Mouse (Mus musculus) activated CD4-positive, CD25-positive, alpha-beta regulatory T cell, adult 9 weeks (primary cell): ENCODE measurements around the gene Vmn1r22. TPM values are rescaled to one million over a fixed set of nuclear protein-coding genes. Genes with fewer than 3 reads are reported as not detected.

Experiments used
- polyA plus RNA-seq: library from polyadenylated mRNA; unstranded; fragments of 100-300 nt; shearing (Covaris generic); gene quantifications from one replicate; pipeline ENCODE4 v1.2.1, GENCODE M21; 2017

Gene Vmn1r22
- polyA plus RNA-seq = not detected

DNA sequence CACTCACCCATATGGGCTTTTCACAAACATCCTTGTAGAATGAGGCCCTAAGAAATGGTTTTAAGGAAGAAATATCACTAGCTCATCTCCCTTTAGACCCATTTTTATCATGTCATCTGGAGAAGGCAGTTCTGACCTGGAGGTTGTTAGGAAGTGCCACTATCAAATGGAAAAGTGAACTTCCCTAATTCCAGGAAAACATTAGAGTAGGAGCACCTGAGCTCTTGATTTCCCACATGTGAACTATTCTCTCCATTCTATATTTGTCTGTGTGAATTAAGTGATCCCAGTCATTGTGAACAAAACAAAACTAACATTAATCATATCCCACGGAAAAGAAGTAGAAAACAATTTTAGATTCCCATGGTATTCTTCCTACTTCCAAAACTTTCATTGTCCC, at the start of gene Vmn1r22:
Gene Vmn1r22, minus strand, starts transcription at position 101 of the 400 bp plus-strand sequence.

GRCm38 (mm10) chr6:57926738-57927137, 18.9 kb upstream of the Vmn1r22 start, which contains the start of gene Vmn1r23:
Gene Vmn1r23 (minus strand): TSS chr6:57926838.

DNA sequence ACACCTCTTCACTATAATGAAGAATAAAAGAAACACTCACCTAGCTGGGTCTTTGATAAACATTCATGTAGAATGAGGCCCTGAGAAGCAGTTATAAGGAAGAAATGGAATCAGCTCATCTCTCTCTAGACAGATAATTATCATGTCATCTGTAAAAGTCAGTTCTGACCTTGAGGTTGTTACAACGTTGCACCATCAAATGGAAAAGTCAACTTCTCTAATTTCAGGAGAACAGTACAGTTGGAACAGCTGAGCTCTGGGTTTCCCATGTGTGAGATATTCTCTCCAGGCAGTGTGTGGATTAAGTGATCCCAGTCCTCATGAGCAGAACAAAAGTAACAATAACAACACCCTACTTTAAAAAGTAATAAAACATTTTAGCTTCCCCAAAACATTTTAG, 57.5 kb downstream of the Vmn1r22 start, which contains the start of gene Vmn1r21:
Gene Vmn1r21, minus strand, starts transcription at position 58 of the 400 bp plus-strand sequence.

Other genes with a start within 250 kb of the Vmn1r22 start
- 7.8 TPM for gene Pyurf, start 215.9 kb downstream of the Vmn1r22 start, polyA plus RNA-seq
- 7.4 TPM for gene Lancl2, start 205.5 kb downstream of the Vmn1r22 start, polyA plus RNA-seq
- gene Vopp1, start 82.9 kb downstream of the Vmn1r22 start, polyA plus RNA-seq = 17.2 TPM
- not detected for gene Vmn1r21, start 57.7 kb downstream of the Vmn1r22 start, polyA plus RNA-seq
- not detected for gene Vmn1r23, start 18.8 kb upstream of the Vmn1r22 start, polyA plus RNA-seq
- gene Vmn1r24, start 53.5 kb upstream of the Vmn1r22 start, polyA plus RNA-seq = not detected
- not detected for gene Vmn1r25, start 72.8 kb upstream of the Vmn1r22 start, polyA plus RNA-seq
- gene Vmn1r26, start 107.1 kb upstream of the Vmn1r22 start, polyA plus RNA-seq = not detected